Mouse (Mus musculus) liver, postnatal 0 days (tissue): Measurements from ENCODE around the gene Klrc1. TPM values are rescaled to one million over a fixed set of nuclear protein-coding genes. Genes with fewer than 3 reads are reported as not detected.
"Not testable (repeated sequence)": the region's sequence is repeated elsewhere in the genome, so short reads cannot be mapped to it uniquely, and the experiment has no call there.

Experiments
- ATAC-seq: fragments of 200-750 bp; cut with Nextera tagmentation; 2 replicates; pipeline ENCODE4 v1.8.0; 2017; ENCODE audit warnings: mild to moderate bottlenecking, moderate library complexity
- DNase-seq: peaks from one replicate; pipeline ENCODE4 v3.0.0-alpha.2; 2016
- H3K27ac ChIP-seq: fragments of 300-500 bp; sonication (generic); 2 replicates; pipeline ENCODE4 v1.5.1; 2014; ENCODE audit warnings: antibody characterized with exemption, moderate library complexity, mild to moderate bottlenecking, low read depth
- H3K27me3 ChIP-seq: fragments of 300-500 bp; sonication (generic); 2 replicates; pipeline ENCODE4 v1.6.1; 2014; ENCODE audit warnings: low read length, control low read depth, mixed read lengths; ENCODE audit not compliant: insufficient read depth
- H3K36me3 ChIP-seq: fragments of 300-500 bp; sonication (generic); replicated peaks from 2 replicates; pipeline ENCODE4 v1.6.1; 2014; ENCODE audit warnings: mild to moderate bottlenecking, control low read depth, low read length, moderate library complexity, mixed read lengths; ENCODE audit not compliant: insufficient read depth
- H3K4me1 ChIP-seq: fragments of 300-500 bp; sonication (generic); 2 replicates; pipeline ENCODE4 v1.6.1; 2014; ENCODE audit warnings: antibody characterized with exemption, mild to moderate bottlenecking, control low read depth; ENCODE audit not compliant: insufficient read depth
- H3K4me2 ChIP-seq: fragments of 300-500 bp; sonication (generic); 2 replicates; pipeline ENCODE4 v1.6.1; 2014; ENCODE audit warnings: low read depth, mild to moderate bottlenecking, low read length, moderate library complexity, mixed read lengths
- H3K4me3 ChIP-seq: fragments of 300-500 bp; sonication (generic); 2 replicates; pipeline ENCODE4 v1.5.1; 2014; ENCODE audit warnings: low read depth, low read length
- H3K9ac ChIP-seq: fragments of 300-500 bp; sonication (generic); replicated peaks from 2 replicates; pipeline ENCODE4 v1.6.1; 2014; ENCODE audit warnings: mild to moderate bottlenecking, moderate library complexity
- H3K9me3 ChIP-seq: fragments of 300-500 bp; sonication (generic); 2 replicates; pipeline ENCODE4 v1.6.1; 2016; ENCODE audit warnings: mild to moderate bottlenecking, control low read depth, low read length, mixed read lengths
- CTCF ChIP-seq: sonication (generic); IDR thresholded peaks from 2 replicates; pipeline ENCODE4 v1.5.1; 2016; ENCODE audit warnings: antibody characterized with exemption, low read depth
- EP300 ChIP-seq: IDR thresholded peaks from 2 replicates; pipeline ENCODE4 v1.6.1; 2016; ENCODE audit warnings: antibody characterized with exemption, low read depth, mild to moderate bottlenecking
- WGBS: fragments of 180-500 bp; shearing (Covaris S2); extraction: QIAGEN DNeasy Blood & Tissue Kit; methylation state at CpG from one replicate; pipeline ENCODE4 v1.1.7; 2014; ENCODE audit not compliant: insufficient replicate concordance; 5-methylcytosine and 5-hydroxymethylcytosine counted together
- polyA plus RNA-seq: library from polyadenylated mRNA; unstranded; fragments of >200 nt; fragmentation: Nextera tagmentation; extraction: Ambion mirVana; gene quantifications from 2 replicates; pipeline ENCODE4 v1.2.1, GENCODE M21; 2015

Klrc1 gene
- polyA plus RNA-seq, result 1.2 and 1.8 TPM in 2 replicates

DNA sequence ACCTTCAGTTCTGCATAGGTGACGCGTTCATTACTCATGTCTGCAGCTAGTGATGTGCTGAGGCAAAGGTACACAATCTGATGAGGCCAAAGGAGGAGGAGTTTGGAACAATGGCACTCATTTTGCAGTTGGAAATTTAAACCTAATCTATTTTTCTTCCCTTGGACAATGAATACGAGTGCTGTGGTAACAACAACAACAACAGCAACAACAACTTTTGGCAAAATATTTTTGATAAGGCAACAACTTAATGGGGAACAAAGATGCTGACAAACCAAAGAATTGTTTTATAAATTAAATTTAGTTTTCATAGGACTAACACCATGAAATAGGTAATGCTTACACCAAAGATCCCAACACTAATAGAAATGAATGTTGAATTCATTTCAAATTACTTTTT is at the start of gene Klrc1:
Klrc1 (minus strand) TSS at position 101 of the 400 bp plus-strand sequence.
- Histone ChIP-seq H3K9me3 (no peaks in the 10 kb centered on the region), H3K4me2 (no peak within 1 kb of the TSS), H3K4me1 (no peaks in the 10 kb centered on the region), H3K27me3 (no peaks in the 10 kb centered on the region), H3K27ac (no peak within 1 kb of the TSS), H3K4me3 (no peak within 1 kb of the TSS), H3K36me3 (no peaks in the 10 kb centered on the region), H3K9ac (no peak within 1 kb of the TSS)
- 77% methylated on average over 3 of the region's 3 CpGs for WGBS
- DNase-seq (no peak), ATAC-seq (no peak)
- no peak for TF ChIP-seq EP300
- no peak for TF ChIP-seq CTCF

DNA sequence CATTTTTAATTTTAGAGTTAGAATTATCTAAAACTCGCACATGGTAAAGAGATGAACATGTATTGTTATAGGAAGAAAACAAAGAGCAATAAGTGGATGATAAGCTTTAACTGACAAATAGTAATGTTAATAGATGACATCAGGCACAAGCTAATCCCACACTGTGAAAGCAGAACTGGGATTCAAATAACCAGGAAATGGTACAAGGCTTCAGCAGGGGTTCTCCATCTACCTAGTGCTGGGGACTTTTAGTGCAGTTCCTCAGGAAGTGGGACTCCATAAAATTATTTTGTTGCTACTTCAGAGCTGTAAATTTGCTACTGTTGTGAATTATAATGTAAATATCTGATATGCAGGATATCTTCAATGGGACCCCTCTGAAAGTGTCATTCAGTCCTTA is 48.5 kb upstream of the Klrc1 start:
- ATAC-seq (no peak), DNase-seq (no peak)
- H3K27me3 ChIP-seq, result no peaks in the 10 kb centered on the region
- H3K4me1 ChIP-seq, result no peaks in the 10 kb centered on the region
- H3K36me3 ChIP-seq, result no peaks in the 10 kb centered on the region
- no peak overlapping the region for H3K4me3 ChIP-seq
- WGBS, result 73% methylated on average over 1 of the region's 1 CpGs
- no peak overlapping the region for H3K9ac ChIP-seq
- no peak for TF ChIP-seq EP300
- TF ChIP-seq CTCF, result no peak
- H3K27ac ChIP-seq, result no peak overlapping the region
- no peak overlapping the region for H3K4me2 ChIP-seq
- no peaks in the 10 kb centered on the region for H3K9me3 ChIP-seq

DNA sequence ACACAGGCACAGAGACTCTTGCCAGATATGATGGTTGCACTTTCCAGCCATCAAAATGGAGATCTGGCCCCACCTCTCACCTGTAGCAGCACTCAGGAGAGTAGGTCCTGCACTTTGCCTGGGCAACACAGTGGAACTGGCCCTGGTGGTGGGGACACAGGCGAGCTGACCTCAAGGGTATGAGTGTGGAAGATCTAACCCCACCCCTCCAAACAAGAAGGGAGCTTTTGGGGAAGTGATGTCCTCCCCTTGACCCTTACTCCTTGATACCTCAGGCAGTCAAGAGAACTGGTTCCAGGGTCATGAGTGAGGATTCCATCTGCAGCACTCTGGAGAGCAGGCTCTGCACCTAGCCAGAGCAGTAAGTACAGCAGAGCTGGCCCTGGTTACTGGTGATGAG is 42.6 kb upstream of the Klrc1 start:
- Histone ChIP-seq H3K27ac (no peak overlapping the region), H3K4me1 (no peaks in the 10 kb centered on the region), H3K27me3 (no peaks in the 10 kb centered on the region), H3K4me2 (no peak overlapping the region), H3K9me3 (no peaks in the 10 kb centered on the region), H3K4me3 (no peak overlapping the region), H3K9ac (no peak overlapping the region), H3K36me3 (no peaks in the 10 kb centered on the region)
- TF ChIP-seq EP300 (no peak), CTCF (no peak)
- no peak for ATAC-seq
- DNase-seq, result no peak
- 45% methylated on average over 1 of the region's 1 CpGs for WGBS

DNA sequence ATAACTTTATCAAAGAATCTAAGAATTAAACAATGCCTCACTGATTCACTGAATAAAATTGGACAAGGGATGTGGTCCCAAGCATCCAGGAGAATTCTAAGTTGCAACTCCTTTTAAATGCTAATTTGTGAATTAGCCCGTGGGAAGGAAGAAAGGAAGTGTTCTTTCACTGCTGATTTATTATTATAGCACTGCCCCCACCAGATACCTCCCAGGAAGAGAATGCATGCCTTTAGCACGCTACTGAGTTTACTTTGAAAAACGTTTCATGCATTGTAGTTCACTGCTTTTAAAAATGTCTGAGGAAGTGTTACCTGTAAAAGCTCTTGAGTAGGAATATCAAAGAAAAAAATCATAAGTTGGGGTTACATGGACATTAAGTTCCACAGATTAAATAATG is 41.7 kb upstream of the Klrc1 start:
- TF ChIP-seq EP300, result no peak
- no peak for TF ChIP-seq CTCF
- no peak for ATAC-seq
- no peak overlapping the region for H3K9ac ChIP-seq
- H3K27me3 ChIP-seq, result no peaks in the 10 kb centered on the region
- H3K27ac ChIP-seq, result no peak overlapping the region
- no peaks in the 10 kb centered on the region for H3K36me3 ChIP-seq
- WGBS, result 27% methylated on average over 3 of the region's 3 CpGs
- H3K4me3 ChIP-seq, result no peak overlapping the region
- H3K4me2 ChIP-seq, result no peak overlapping the region
- DNase-seq, result no peak
- no peaks in the 10 kb centered on the region for H3K4me1 ChIP-seq
- H3K9me3 ChIP-seq, result no peaks in the 10 kb centered on the region

DNA sequence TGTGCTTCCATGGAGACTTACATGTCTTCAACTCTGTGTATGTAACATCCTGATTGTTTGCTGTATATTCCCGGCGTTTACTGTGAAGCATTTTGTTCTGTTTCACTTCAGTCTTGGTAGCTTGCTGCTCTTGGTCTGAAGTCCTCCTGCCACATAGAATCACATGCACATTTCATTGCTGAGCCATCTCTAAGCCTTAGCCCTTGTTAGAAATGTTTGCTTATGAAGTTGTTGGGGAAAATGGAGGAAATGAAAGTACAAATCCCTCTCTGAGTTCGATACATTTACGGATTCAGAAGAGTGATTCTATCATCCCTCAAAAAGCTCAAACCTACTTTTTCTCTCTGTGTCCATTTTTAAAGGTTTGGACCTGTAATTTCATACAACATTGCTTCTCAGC is 38.3 kb upstream of the Klrc1 start, which contains the start of gene Klri1:
Klri1 (minus strand) TSS at position 101 of the 400 bp plus-strand sequence.
- Histone ChIP-seq H3K36me3 (no peaks in the 10 kb centered on the region), H3K9ac (no peak within 1 kb of the TSS), H3K9me3 (no peaks in the 10 kb centered on the region), H3K27me3 (no peaks in the 10 kb centered on the region), H3K4me3 (no peak within 1 kb of the TSS), H3K4me1 (no peaks in the 10 kb centered on the region), H3K27ac (no peak within 1 kb of the TSS), H3K4me2 (no peak within 1 kb of the TSS)
- TF ChIP-seq EP300, result no peak
- no peak for TF ChIP-seq CTCF
- no peak for ATAC-seq
- no peak for DNase-seq
- 71% methylated on average over 4 of the region's 4 CpGs for WGBS

DNA sequence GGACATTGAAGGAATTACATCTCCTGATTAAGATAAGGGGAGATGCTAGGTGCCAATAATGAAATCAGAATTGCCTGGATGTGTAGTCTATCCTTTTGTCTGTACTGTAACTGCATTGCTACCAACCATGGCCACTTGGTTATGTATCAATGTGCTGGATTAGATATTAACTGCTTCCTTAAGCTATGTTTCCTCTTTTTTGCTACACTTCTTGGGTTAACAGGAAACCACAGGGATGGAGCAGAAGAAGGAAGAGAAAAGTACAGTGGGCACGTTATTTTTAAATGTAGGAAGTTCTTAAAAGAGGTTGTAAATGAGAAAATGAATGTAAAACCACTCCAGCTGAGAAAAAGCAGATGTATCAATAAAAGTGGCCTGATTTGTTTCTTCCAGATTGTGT is 34.8 kb upstream of the Klrc1 start:
- Histone ChIP-seq H3K27ac (no peak overlapping the region), H3K4me2 (no peak overlapping the region), H3K4me1 (no peaks in the 10 kb centered on the region), H3K4me3 (no peak overlapping the region), H3K9me3 (no peaks in the 10 kb centered on the region), H3K27me3 (no peaks in the 10 kb centered on the region), H3K9ac (no peak overlapping the region), H3K36me3 (no peaks in the 10 kb centered on the region)
- 17% methylated on average over 1 of the region's 1 CpGs for WGBS
- DNase-seq, result no peak
- TF ChIP-seq EP300, result no peak
- no peak for TF ChIP-seq CTCF
- no peak for ATAC-seq

DNA sequence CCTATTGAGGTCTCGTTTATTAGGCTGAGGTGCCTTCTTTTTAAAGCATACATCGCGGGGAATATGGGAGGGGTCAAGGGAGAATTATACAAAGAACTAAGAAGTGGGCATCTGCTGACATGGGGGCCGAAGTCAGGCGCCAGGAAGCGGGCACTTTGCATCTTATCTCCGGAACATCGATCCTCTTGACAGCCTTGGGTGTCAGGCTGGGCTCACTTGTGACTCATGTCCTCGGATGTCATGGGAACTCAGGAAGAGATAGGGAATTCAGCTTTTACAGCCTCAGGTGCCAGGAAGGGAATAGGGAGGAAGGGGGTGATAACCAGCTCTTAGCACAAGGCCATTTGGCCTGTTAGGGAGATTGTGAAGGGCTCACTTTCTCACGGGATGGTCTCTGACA is 12.7 kb upstream of the Klrc1 start:
- not testable (repeated sequence) for H3K4me2 ChIP-seq, H3K36me3 ChIP-seq, H3K4me1 ChIP-seq, H3K27ac ChIP-seq, DNase-seq, H3K4me3 ChIP-seq, ATAC-seq, H3K27me3 ChIP-seq, H3K9ac ChIP-seq, H3K9me3 ChIP-seq
- WGBS, result 58% methylated on average over 10 of the region's 10 CpGs
